Mouse (Mus musculus): ENCODE data around the gene Etnk1.

GRCm38 (mm10) chr6:143184745-143185144 lies 17.7 kb downstream of the Etnk1 start:
- TF ChIP-seq CTCF (IDR thresholded peaks at IDR 0.05; ENCODE audit: extremely low read depth, insufficient read depth, insufficient read length, insufficient replicate concordance) (no peak), POLR2A (IDR thresholded peaks at IDR 0.05; ENCODE audit: low read depth, low read length) (no peak)
